Mouse (Mus musculus): ENCODE measurements at regions not wholly inside any gene's neighbourhood (a gene's known extent, or its start where the extent isn't known, plus 50 kb on each side); places are given as distances from the start of the nearest gene placed in this dataset.
"Not testable (repeated sequence)": the region's sequence is repeated elsewhere in the genome, so short reads cannot be mapped to it uniquely, and the experiment has no call there.

- H3K36me3 ChIP-seq (ENCODE audit: insufficient read depth) = no peaks in the 10 kb centered on the region
- no peaks in the 10 kb centered on the region for H3K4me1 ChIP-seq (ENCODE audit: insufficient read depth)
- no peak overlapping the region for H3K4me2 ChIP-seq
- 34% methylated on average over 1 of the region's 1 CpGs for WGBS
- no peak overlapping the region for H3K9ac ChIP-seq
- TF ChIP-seq CTCF (IDR thresholded peaks at IDR 0.05; ENCODE audit: low read depth) = no peak
- H3K4me3 ChIP-seq (ENCODE audit: low read depth, low read length) = no peak overlapping the region
- H3K27me3 ChIP-seq (ENCODE audit: insufficient read depth, low read length) = no peaks in the 10 kb centered on the region
- ATAC-seq (ENCODE audit: insufficient read depth) = no peak
- H3K9me3 ChIP-seq (ENCODE audit: low read depth, low read length) = no peaks in the 10 kb centered on the region
- H3K27ac ChIP-seq (ENCODE audit: low read depth) = no peak overlapping the region
- DNase-seq = no peak
These were observed 902.9 kb downstream of the Gm9195 start for GRCm38 (mm10) chr14:71588694-71589240.

- Histone ChIP-seq H3K4me2 (no peak overlapping the region), H3K9ac (no peak overlapping the region), H3K4me3 (ENCODE audit: low read depth, low read length) (no peak overlapping the region), H3K36me3 (ENCODE audit: insufficient read depth) (no peaks in the 10 kb centered on the region), H3K4me1 (ENCODE audit: insufficient read depth) (no peaks in the 10 kb centered on the region), H3K27ac (ENCODE audit: low read depth) (no peak overlapping the region), H3K27me3 (ENCODE audit: insufficient read depth, low read length) (no peaks in the 10 kb centered on the region), H3K9me3 (ENCODE audit: low read depth, low read length) (no peaks in the 10 kb centered on the region)
- DNase-seq (no peak), ATAC-seq (ENCODE audit: insufficient read depth) (no peak)
- TF ChIP-seq CTCF (IDR thresholded peaks at IDR 0.05; ENCODE audit: low read depth) = no peak
These were observed 903.6 kb downstream of the Gm9195 start for GRCm38 (mm10) chr14:71588006-71588405.

GRCm38 (mm10) chr14:71564816-71565215 lies 926.8 kb downstream of the Gm9195 start:
- H3K4me2 ChIP-seq = no peak overlapping the region
- no peak overlapping the region for H3K27ac ChIP-seq (ENCODE audit: low read depth)
- no peak for DNase-seq
- H3K36me3 ChIP-seq (ENCODE audit: insufficient read depth) = no peaks in the 10 kb centered on the region
- H3K9ac ChIP-seq = no peak overlapping the region
- no peaks in the 10 kb centered on the region for H3K9me3 ChIP-seq (ENCODE audit: low read depth, low read length)
- WGBS = 57% methylated on average over 3 of the region's 3 CpGs
- TF ChIP-seq CTCF (IDR thresholded peaks at IDR 0.05; ENCODE audit: low read depth) = no peak
- ATAC-seq (ENCODE audit: insufficient read depth) = no peak
- H3K27me3 ChIP-seq (ENCODE audit: insufficient read depth, low read length) = no peaks in the 10 kb centered on the region
- H3K4me3 ChIP-seq (ENCODE audit: low read depth, low read length) = no peak overlapping the region
- no peaks in the 10 kb centered on the region for H3K4me1 ChIP-seq (ENCODE audit: insufficient read depth)

GRCm38 (mm10) chr14:71561906-71562305 lies 929.7 kb downstream of the Gm9195 start:
- Histone ChIP-seq H3K9me3 (ENCODE audit: low read depth, low read length) (no peaks in the 10 kb centered on the region), H3K4me3 (ENCODE audit: low read depth, low read length) (no peak overlapping the region), H3K4me2 (no peak overlapping the region), H3K27ac (ENCODE audit: low read depth) (no peak overlapping the region), H3K9ac (no peak overlapping the region), H3K4me1 (ENCODE audit: insufficient read depth) (no peaks in the 10 kb centered on the region), H3K27me3 (ENCODE audit: insufficient read depth, low read length) (no peaks in the 10 kb centered on the region), H3K36me3 (ENCODE audit: insufficient read depth) (no peaks in the 10 kb centered on the region)
- 73% methylated on average over 4 of the region's 4 CpGs for WGBS
- ATAC-seq (ENCODE audit: insufficient read depth) = no peak
- DNase-seq = no peak
- no peak for TF ChIP-seq CTCF (IDR thresholded peaks at IDR 0.05; ENCODE audit: low read depth)

- H3K36me3 ChIP-seq (ENCODE audit: insufficient read depth); H3K27me3 ChIP-seq (ENCODE audit: insufficient read depth, low read length); H3K4me1 ChIP-seq (ENCODE audit: insufficient read depth); H3K4me2 ChIP-seq; ATAC-seq (ENCODE audit: insufficient read depth); H3K9ac ChIP-seq; H3K27ac ChIP-seq (ENCODE audit: low read depth); H3K9me3 ChIP-seq (ENCODE audit: low read depth, low read length); DNase-seq; H3K4me3 ChIP-seq (ENCODE audit: low read depth, low read length): not testable (repeated sequence)
- WGBS = 86% methylated on average over 2 of the region's 3 CpGs
These were observed 937.3 kb downstream of the Gm9195 start for GRCm38 (mm10) chr14:71554324-71554723.

- Histone ChIP-seq H3K9me3 (ENCODE audit: low read depth, low read length) (no peaks in the 10 kb centered on the region), H3K9ac (no peak overlapping the region), H3K4me2 (no peak overlapping the region), H3K4me3 (ENCODE audit: low read depth, low read length) (no peak overlapping the region), H3K36me3 (ENCODE audit: insufficient read depth) (no peaks in the 10 kb centered on the region), H3K4me1 (ENCODE audit: insufficient read depth) (no peaks in the 10 kb centered on the region), H3K27me3 (ENCODE audit: insufficient read depth, low read length) (no peaks in the 10 kb centered on the region), H3K27ac (ENCODE audit: low read depth) (no peak overlapping the region)
- 84% methylated on average over 3 of the region's 3 CpGs for WGBS
- no peak for DNase-seq
- no peak for TF ChIP-seq CTCF (IDR thresholded peaks at IDR 0.05; ENCODE audit: low read depth)
- no peak for ATAC-seq (ENCODE audit: insufficient read depth)
These were observed 943.9 kb upstream of the Fam160b2 start for GRCm38 (mm10) chr14:71543580-71543979.

GRCm38 (mm10) chr14:71532074-71532659 lies 932.5 kb upstream of the Fam160b2 start:
- H3K4me2 ChIP-seq = no peak overlapping the region
- DNase-seq (no peak), ATAC-seq (ENCODE audit: insufficient read depth) (peak; percentile 41; the same call in 1 of the 2 replicates)
- H3K9ac ChIP-seq = no peak overlapping the region
- H3K4me3 ChIP-seq (ENCODE audit: low read depth, low read length) = no peak overlapping the region
- 21% methylated on average over 11 of the region's 11 CpGs for WGBS
- H3K9me3 ChIP-seq (ENCODE audit: low read depth, low read length) = no peaks in the 10 kb centered on the region
- TF ChIP-seq CTCF (IDR thresholded peaks at IDR 0.05; ENCODE audit: low read depth) = no peak
- no peaks in the 10 kb centered on the region for H3K4me1 ChIP-seq (ENCODE audit: insufficient read depth)
- H3K27me3 ChIP-seq (ENCODE audit: insufficient read depth, low read length) = no peaks in the 10 kb centered on the region
- H3K36me3 ChIP-seq (ENCODE audit: insufficient read depth) = no peaks in the 10 kb centered on the region
- no peak overlapping the region for H3K27ac ChIP-seq (ENCODE audit: low read depth)
